Mouse (Mus musculus): ENCODE results near the gene Hbb-y.

- TF ChIP-seq POLR2A (IDR thresholded peaks at IDR 0.05; ENCODE audit: low read depth, low read length) (no peak), CTCF (IDR thresholded peaks at IDR 0.05; ENCODE audit: borderline replicate concordance, insufficient read depth, low read length) (no peak)
Measured at GRCm38 (mm10) chr7:103874451-103874850, 21.4 kb upstream of the Hbb-y start.

Data from embryonic fibroblast, embryonic 13.5 days (primary cell).